Mouse (Mus musculus): Measurements from ENCODE around the gene Dtymk. TPM values are rescaled to one million over a fixed set of nuclear protein-coding genes. Genes with fewer than 3 reads are reported as not detected.
"Not testable (repeated sequence)": the region's sequence is repeated elsewhere in the genome, so short reads cannot be mapped to it uniquely, and the experiment has no call there.

Dtymk gene
- total RNA-seq (2021) = 10 to 100 TPM; 20.9 to 22.0 TPM

DNA sequence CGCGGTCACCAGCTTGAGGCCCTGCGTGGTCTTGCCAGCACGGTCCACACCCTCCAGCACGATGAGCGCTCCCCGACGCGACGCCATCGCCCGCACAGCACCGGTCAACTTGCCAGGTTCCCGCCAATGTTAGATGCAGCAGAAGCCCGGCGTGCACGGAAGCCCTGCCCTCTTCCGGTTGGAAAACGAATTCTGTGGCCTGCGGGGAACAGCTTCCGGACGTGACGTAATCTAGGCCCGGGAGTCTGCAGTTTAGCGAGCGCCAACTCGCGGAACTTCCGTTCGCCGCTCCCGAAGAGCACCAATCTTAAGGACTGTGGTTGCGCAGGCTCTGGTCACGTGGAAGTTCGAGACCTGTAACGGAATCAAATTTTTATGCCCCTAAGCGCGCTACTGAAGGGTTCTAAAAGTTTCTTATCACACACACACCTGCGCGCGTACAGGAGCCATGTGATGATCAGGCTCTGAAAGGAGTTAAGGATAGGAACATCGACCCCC lies at the start of gene Dtymk:
TSS of gene Dtymk (minus strand) at position 194 of the 498 bp plus-strand sequence.
- intact Hi-C loops (cut with DNase I) = loop anchor here (2.0 to 10.0 kb wide), 4 partner anchors 47 to 287 kb away; partner anchors contain the start of genes Farp2 and Thap4
- DNase-seq = peak; percentile 86 to 91

DNA sequence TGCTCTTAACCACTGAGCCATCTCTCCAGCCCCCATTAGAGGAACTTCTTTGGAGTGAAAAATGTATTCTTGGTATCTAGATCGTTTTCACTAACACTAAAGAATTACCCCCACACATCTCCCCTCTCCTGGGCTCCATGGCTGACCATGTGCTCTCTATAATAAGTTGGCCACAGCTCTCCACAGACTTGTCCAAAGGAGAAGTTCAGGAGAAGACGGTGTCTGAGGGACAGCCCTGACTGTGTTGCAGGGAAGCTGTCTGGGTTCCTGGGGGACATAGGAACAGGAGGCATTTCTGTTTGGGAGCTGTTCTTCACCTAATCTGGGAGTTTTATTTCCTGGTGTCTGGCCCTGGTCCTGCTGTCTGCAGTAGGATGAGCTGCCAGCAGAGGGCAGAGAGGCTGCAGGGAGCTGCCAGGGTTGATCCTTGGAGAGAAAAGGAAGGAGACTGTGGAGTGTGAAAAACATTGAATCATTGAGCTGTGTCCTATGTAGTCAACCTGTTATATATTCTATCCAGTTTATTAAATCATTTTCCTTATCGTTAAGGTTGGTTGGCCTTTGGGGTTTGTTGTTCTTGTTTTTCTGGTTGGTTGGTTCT lies 44.1 kb upstream of the Dtymk start:
- intact Hi-C loops (cut with DNase I); DNase-seq: not testable (repeated sequence)

DNA sequence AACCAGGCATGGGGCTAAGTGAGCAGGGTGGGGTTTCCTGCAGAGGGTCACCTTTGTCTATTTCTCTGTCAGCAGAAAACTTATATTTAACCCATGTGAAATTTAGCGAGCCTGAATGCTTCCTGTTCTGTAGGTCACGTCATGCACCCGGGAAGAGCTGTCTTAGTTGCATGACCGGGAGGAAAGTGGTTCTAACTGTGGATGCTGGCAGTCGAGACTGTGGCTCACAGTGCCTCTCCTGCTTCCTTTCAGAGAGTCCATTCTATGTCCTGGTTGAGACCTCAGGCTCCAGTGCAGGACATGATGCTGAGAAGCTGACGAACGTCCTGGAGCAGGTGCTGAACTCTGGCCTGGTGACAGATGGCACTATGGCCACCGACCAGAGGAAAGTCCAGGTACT lies 36.8 kb upstream of the Dtymk start:
- not testable (repeated sequence) for DNase-seq
- intact Hi-C loops (cut with DNase I) = loop anchor here (10.0 kb wide), 2 partner anchors 76 to 236 kb away; partner anchors contain the start of gene Gal3st2b

GRCm38 (mm10) chr1:93837335-93837734 lies 35.6 kb upstream of the Dtymk start:
- no peak for DNase-seq
- intact Hi-C loops (cut with DNase I) = loop anchor here (10.0 kb wide), 2 partner anchors 77 to 237 kb away; partner anchors contain the start of gene Gal3st2b

- intact Hi-C loops (cut with DNase I) = loop anchor here (10.0 kb wide), 2 partner anchors 78 to 238 kb away; partner anchors contain the start of gene Gal3st2b
- no peak for DNase-seq
These were observed 34.8 kb upstream of the Dtymk start for GRCm38 (mm10) chr1:93836532-93836913.

DNA sequence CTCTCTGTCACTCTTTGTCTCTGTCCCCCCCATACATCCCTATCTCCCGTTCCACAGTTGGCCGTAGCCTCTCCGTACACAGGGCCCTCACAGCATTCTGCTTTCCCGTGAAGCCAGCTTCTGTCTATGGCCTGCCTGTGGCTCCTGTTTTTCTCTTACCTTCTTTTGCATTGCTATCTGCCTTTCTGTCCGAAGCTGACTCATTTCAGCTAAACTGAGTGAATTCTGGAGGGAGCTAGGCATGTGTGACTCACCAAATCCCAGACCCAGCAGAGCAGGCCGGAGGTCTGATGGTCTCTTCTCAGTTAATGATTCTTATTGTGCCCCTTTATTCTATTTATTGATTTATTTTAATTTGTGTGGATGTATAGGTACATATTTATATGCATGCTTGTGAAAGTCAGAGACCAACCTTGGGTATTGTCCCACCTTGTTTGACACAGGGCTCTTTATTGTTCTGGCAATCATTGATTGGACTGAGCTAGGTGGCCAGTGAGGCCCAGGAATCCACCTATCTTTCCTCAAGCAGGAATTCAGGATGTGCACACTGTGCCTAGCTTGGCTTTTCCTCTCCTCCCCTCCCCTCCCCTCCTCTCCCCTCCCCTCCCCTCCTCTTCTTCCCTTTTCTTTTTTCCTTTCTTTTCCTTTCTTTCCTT lies 34.3 kb upstream of the Dtymk start:
- intact Hi-C loops (cut with DNase I) = loop anchor here (10.0 kb wide), 2 partner anchors 79 to 239 kb away; partner anchors contain the start of gene Gal3st2b
- no peak for DNase-seq

DNA sequence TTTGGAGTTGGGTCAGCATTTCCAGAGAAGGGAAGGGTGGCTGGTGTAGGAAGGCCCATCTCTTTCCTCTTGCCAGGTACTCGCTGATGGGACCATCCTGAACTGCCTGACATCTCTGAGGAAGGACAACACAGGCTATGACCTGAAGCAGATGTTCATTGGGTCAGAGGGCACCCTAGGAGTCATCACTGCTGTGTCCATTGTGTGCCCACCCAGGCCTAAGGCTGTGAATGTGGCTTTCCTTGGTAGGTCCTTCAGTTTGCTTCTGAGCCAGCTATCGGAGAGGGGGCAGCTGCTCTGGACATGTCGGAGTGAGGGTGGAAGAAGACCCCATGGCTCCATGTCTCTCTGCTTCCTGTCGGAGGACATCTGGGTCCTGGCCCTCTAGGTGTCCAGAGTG lies 33.5 kb upstream of the Dtymk start:
- intact Hi-C loops (cut with DNase I) = loop anchor here (10.0 kb wide), 2 partner anchors 80 to 240 kb away; partner anchors contain the start of gene Gal3st2b
- no peak for DNase-seq

DNA sequence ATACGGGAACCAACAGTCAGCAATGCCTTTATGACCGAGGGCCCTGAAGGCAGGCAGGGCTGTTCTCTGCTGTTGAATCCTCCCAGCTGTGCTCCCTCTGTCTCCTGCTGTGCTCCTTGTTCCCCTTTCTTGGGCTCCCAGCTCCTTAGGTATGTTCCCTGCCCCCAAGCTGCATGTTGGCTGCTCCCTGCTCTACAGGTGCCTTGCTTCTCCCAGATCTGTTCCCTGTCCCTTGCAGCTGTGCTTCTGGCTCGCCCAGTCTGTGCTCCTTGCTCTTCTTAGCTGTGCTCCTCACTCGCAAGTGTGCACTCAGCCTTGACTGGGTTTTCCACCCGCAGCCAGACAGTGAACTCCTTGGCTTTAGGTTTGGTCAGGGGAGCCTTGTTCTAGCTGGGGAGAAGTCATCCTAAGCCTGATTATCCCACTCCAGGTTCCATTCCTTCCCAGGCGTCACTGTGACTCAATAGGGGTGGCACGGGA lies 33.0 kb upstream of the Dtymk start:
- DNase-seq = no peak
- intact Hi-C loops (cut with DNase I) = loop anchor here (10.0 kb wide), 2 partner anchors 80 to 240 kb away; partner anchors contain the start of gene Gal3st2b

DNA sequence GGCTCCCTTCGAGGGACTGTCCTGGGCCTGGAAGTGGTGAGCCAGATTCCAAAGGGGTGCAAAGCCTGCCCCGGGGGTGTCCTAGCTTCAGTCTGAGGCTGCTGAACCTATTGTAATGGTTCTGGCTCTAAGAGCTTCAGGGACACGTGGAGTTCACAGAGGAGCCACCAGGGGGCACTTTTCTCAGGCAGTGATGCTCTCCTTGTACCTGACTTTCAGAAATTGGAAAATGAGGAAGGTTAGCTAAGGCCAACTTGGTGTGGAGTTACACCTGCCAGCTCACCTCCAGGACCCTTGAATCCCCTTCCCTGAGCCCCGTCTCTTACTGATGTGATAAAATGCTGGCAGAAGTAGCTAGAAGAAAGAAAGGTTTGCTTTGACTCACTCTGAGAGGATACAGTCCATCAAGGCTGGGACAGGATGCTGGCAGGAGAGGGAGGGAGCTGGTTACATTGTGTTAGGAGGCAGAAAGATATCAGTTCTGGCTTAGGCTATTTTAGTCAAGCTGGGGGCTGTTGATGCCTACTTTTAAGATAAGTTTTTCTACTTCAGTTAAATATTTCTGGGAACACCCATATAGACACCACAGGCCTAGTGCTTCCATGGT lies 31.1 kb upstream of the Dtymk start:
- intact Hi-C loops (cut with DNase I) = loop anchor here (10.0 kb wide), 2 partner anchors 82 to 242 kb away; partner anchors contain the start of gene Gal3st2b
- not testable (repeated sequence) for DNase-seq

DNA sequence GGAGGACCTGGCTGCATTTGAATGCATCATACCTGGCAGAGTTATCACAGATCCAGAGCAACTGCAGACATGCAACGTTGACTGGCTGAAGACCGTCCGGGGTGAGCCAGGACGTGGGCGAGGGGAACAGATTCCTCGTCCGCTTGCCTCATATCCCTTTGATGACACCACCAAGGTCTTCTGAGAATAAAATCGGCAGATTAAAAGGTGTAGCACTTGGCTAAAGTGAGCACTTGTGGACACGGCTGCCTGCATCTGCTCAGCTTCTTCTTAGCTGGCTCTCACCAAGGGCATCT lies 24.8 kb upstream of the Dtymk start:
- DNase-seq = no peak
- intact Hi-C loops (cut with DNase I) = no loop called here

DNA sequence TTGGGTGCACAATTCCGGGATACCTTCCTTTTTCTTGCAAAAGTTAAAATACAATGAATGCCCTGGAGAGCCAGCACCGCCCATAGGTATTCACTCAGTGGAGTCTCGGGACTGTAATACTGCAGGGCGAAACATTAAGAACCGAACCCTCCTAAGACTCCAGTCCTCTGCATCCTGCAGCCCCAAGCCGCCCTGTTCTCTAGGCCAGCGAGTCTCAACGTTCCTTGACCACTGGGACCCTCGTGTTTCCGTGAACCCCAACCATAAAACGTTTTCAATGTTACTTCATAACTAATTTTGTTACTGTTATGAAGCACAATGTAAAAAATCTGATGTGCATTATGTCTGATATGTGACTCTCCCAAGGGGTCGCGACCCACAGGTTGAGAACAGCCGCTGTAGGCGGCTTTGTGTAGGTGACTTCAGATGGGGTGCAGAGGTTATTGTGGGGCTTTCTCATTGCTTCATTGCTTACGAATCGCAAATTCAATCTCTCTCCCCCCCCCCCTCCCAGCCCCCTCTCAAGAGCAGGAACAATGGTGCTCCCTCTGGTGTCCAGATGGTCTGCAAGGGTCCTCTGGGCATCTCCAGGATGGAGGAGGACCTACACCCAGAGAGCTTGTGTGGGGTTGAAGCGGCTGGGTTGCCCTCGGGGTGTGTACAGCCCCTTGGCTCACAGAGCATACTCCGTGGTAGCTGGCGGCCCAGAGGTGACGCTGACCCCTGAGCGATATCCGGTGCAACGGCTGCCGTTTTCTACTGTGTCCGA lies 24.2 kb upstream of the Dtymk start:
- intact Hi-C loops (cut with DNase I) = no loop called here
- no peak for DNase-seq

DNA sequence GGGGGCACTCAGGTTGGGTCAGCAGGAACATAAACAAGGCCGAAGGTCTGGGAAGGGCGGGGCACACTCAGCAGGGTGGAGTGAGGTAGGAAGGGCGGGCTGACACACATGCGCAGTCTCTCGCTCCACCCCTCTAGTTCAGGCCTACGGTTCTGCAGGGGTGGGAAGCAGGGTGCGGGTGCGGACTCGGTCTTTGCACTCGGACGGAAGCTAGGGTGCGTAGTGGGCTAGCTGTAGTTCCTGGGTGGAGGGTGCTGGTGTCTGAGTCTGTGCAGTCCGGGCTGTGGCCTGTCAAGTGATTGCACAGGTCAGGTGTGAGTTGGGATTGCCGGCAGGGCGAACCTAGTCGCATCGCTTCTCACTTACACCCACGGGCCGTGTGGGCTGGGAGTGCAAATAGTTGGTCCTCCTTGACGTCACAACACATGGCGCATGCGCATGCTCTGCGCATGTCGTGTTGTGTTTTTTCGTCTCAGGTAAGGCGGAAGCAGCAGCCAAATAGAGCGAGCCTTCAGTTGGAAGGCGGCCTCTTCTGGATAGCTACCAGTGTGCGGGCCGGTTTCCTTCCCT lies 23.5 kb upstream of the Dtymk start:
- intact Hi-C loops (cut with DNase I) = no loop called here
- peak; percentile 92 to 95 for DNase-seq

- no peak for DNase-seq
- intact Hi-C loops (cut with DNase I) = no loop called here
These were observed 22.9 kb upstream of the Dtymk start, which contains the start of gene D2hgdh for GRCm38 (mm10) chr1:93824609-93825008. Gene D2hgdh (plus strand): TSS chr1:93824909.

DNA sequence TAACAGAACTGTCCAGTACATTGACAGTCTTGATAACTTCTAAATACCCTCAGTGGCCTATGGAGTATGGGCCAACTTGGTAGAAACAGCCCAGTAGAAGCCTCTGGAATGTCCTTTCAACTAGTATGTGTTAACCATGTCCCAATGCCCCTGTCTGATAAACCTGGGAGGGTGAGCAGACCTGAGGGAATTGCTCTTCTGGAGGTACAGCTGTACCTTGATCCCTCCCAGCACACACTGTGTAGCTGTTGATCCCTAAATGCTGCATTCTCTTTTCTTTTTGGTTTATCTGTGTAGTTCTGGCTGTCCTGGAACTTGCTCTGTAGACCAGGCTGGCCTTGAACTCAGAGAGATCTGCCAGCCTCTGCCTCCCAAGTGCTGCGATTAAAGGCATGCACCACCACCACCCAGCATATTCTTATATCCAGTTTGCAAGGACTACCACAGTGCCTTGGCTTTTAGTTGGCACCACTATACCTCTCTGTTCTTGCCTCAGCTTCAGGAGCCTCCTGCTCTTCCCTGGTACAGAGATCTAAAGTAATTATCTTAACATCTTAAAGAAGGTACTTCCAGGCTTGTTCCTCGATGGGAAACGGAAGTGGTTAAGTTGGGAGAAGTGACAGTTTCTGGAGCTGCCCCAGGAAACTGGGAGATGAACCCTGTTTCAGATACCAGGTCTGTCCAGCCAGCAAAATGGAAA lies 22.2 kb upstream of the Dtymk start:
- intact Hi-C loops (cut with DNase I) = loop anchor here (2.0 kb wide), 1 partner anchor 19 kb away; no protein-coding TSS in a partner anchor
- DNase-seq = no peak

- DNase-seq = no peak
- intact Hi-C loops (cut with DNase I) = no loop called here
These were observed 17.0 kb upstream of the Dtymk start for GRCm38 (mm10) chr1:93818722-93819121.

DNA sequence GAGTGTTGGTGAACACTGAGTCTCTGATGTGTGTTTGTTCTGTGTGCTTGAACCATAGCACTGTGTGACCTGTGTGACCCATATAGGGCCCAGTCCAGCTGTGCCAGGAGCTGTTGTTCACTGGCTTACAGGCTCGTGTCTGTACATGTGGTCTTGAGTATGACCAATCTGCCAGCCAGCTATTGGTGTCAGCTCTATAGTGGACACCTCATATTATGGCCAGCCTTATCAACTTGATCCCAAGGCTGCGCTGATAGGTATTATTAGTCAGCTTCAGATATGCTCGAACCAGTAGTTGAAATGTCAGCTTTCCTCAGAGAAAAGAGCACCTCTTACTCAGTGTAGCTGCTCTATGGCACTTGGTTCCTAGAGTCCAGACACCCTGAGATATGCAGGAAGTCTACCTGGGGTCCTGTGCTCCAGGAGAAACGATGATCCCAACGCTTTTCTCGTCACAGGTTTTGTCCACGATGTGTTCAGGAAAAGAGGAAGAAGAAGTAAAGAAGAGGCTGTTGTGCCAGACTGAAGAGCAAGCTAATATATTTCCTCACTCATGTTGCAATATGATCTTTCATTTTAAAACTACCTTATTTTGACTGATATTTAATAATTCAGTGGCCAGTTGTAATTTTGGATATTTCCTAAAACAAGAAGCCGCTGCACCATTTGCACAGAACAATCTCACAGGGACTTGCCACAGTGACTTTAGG lies 16.2 kb upstream of the Dtymk start:
- intact Hi-C loops (cut with DNase I) = no loop called here
- DNase-seq = no peak

- DNase-seq = no peak
- intact Hi-C loops (cut with DNase I) = no loop called here
These were observed 9.8 kb upstream of the Dtymk start for GRCm38 (mm10) chr1:93811495-93812039.

GRCm38 (mm10) chr1:93810011-93810410 lies 8.3 kb upstream of the Dtymk start:
- intact Hi-C loops (cut with DNase I) = no loop called here
- DNase-seq = no peak

Data from heart, postnatal 36 days (tissue).